Mouse (Mus musculus): Measurements from ENCODE around the gene Fut7.

Gene Fut7

GRCm38 (mm10) chr2:25460551-25461309, 37.7 kb downstream of the Fut7 start, which contains the start of gene Paxx:
Gene Paxx (minus strand): TSS chr2:25461094.
- DNase-seq = peak; percentile 97

- peak; percentile 67 for DNase-seq
Measured at GRCm38 (mm10) chr2:25461407-25461806, 38.3 kb downstream of the Fut7 start.

- peak; percentile 78 for DNase-seq
Measured at GRCm38 (mm10) chr2:25463630-25464029, 40.6 kb downstream of the Fut7 start.

GRCm38 (mm10) chr2:25465256-25465655, 42.2 kb downstream of the Fut7 start:
- no peak for DNase-seq

GRCm38 (mm10) chr2:25465816-25466635, 43.0 kb downstream of the Fut7 start:
- DNase-seq = peak; percentile 73

- DNase-seq = peak; percentile 54
Measured at GRCm38 (mm10) chr2:25467606-25468303, 44.7 kb downstream of the Fut7 start.

GRCm38 (mm10) chr2:25468962-25469915, 46.2 kb downstream of the Fut7 start:
- peak; percentile 82 for DNase-seq

GRCm38 (mm10) chr2:25469969-25470368, 46.9 kb downstream of the Fut7 start, which contains the start of gene Ptgds:
Gene Ptgds (minus strand): TSS chr2:25470046.
- no peak for DNase-seq

GRCm38 (mm10) chr2:25472550-25472949, 49.5 kb downstream of the Fut7 start:
- DNase-seq = no peak

Measured in cerebellum, adult 9-11 months (tissue).